Mouse (Mus musculus) urinary bladder, postnatal 10 days (tissue): Measurements from ENCODE around the gene Hist2h2be.
A peak's percentile ranks its signal among the peaks of the same experiment; 100 is the strongest.
"Not testable (repeated sequence)": the region's sequence is repeated elsewhere in the genome, so short reads cannot be mapped to it uniquely, and the experiment has no call there.

ENCODE experiments used
- DNase-seq: peaks from one replicate; pipeline ENCODE4 v3.0.0; 2022; ENCODE audit warnings: low spot score

Hist2h2be gene

GRCm38 (mm10) chr3:96262979-96263550 is 42.1 kb downstream of the Hist2h2be start, which contains the start of gene Hist2h4:
Hist2h4 (minus strand) TSS chr3:96263311.
- peak; percentile 83 for DNase-seq

DNA sequence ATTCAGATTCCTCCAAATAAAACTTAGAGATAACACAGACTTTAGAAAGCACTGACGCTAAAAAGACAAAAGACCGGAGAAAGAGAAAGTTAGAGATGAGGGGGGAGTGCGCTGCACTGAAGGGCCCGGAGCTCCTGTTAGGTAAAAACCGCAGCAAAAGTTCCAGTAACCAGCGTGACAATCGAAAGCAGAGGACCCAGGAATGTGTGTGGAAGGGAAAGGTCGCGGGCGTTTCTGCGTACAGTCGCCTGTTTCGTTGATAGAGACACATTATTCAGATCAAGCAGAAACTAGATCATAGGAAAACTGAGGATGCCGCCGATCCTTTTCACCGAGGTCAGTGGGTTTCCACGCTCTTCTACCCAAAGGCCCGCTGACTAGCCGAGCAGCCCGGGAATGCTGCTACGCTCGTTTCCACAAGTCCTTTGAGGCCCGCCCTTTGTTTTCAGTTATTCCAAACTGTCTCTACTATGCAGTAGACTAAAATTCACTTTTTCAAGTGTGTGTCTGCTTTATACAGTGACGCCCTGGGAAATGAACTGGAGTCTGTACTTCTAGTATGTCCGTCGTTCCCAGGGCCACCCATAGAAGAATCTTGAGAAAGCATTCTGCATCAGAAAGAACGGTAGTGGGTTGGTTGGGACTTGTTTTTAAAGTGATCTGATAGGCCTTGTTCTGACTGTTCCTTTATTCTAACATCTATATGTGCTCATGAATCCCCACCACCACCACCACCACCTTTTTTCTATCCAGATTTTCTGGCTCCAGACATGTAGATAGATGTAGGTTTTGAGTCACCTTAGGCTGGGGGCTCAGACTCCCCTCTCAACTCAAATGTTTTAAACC is 42.9 kb downstream of the Hist2h2be start:
- DNase-seq: no peak

GRCm38 (mm10) chr3:96264404-96264949 is 43.6 kb downstream of the Hist2h2be start:
- no peak for DNase-seq

- no peak for DNase-seq
These were observed 45.3 kb downstream of the Hist2h2be start for GRCm38 (mm10) chr3:96266132-96266710.

GRCm38 (mm10) chr3:96267541-96267940 is 46.6 kb downstream of the Hist2h2be start:
- no peak for DNase-seq

DNA sequence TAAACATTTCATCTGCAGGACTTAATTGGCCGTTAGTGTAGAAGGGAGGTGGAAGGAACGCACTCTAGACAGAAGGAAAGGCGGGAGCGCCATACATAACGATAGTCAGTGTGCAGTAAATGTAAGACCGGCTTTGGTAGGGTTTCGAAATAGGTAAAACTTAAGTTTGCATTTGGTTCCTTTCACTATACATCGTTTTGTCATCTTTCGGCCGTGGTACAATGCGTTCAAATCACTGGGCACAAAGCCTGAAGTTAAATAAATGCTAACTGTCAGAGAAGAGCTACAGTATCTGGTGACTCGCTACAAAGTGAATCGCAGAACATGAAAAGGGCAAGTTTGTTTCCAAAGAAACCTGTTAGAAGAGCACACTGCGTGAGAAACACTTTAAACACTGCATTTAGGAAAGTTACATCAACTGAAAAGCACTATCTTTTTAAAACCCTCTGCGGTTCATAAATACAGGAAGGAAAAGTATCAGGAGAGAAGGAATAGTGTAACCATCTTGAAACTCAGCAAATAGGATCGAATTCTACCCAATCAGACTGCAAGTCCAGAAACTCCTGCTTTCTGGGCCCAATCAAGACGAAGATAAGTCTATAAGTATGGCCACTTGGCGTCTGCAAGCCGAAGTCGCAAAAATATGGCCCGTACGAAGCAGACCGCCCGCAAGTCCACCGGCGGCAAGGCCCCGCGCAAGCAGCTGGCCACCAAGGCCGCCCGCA is 47.3 kb downstream of the Hist2h2be start, which contains the start of gene Hist2h3b:
TSS of gene Hist2h3b (plus strand) at position 604 of the 725 bp plus-strand sequence.
- peak; percentile 35 for DNase-seq

DNA sequence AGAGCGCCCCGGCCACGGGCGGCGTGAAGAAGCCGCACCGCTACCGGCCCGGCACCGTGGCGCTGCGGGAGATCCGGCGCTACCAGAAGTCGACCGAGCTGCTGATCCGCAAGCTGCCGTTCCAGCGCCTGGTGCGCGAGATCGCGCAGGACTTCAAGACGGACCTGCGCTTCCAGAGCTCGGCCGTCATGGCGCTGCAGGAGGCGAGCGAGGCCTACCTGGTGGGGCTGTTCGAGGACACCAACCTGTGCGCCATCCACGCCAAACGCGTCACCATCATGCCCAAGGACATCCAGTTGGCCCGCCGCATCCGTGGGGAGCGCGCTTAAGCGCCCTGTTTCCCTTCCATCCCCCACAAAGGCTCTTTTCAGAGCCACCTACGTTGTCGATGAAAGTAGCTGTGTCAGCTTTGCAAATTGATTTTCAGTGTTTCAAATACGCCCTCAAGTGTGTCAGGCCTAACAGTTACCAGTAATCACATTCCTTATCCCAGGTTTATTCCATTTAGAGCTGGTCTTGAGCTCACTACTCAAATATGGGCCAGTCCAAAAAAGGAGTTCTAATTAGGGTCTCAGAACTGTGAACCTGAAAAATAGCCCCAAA is 48.0 kb downstream of the Hist2h2be start:
- not testable (repeated sequence) for DNase-seq

DNA sequence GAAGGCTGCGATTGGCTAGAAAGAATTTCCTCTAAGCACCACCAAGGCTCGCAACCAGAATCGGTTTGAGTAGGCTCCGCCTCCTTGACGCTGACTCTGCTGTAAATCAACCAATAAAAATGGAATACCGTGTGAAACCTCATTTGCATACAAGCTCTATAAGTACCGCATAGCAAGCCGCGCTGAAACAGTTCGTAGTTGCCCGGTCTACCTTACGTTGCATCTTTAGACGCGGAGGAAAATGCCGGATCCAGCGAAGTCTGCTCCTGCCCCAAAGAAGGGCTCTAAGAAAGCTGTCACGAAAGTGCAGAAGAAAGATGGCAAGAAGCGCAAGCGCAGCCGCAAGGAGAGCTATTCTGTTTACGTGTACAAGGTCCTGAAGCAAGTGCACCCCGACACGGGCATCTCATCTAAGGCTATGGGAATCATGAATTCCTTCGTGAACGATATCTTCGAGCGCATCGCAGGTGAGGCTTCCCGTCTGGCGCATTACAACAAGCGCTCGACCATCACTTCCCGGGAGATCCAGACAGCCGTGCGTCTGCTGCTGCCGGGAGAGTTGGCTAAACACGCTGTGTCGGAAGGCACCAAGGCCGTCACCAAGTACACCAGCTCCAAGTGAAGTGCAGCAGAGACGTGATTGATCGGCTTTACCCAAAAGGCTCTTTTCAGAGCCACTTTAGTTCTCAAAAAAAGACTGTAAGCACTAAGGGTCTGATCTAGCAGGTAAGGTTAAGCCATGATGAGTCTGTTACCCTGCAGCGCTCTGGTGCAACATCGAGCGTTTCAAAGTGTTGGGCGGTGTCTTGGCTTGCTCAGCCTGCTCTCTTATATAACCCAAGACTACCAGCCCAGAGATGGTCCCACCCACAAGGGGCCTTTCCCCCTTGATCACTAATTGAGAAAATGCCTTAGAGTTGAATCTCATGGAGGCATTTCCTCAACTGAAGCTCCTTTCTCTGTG is 48.9 kb downstream of the Hist2h2be start, which contains the start of gene Hist2h2bb:
TSS of gene Hist2h2bb (plus strand) at position 242 of the 964 bp plus-strand sequence.
- DNase-seq: peak; percentile 33
